Mouse (Mus musculus): ENCODE results near the gene Lrrc20. TPM values are rescaled to one million over a fixed set of nuclear protein-coding genes. Genes with fewer than 3 reads are reported as not detected.
"Not testable (repeated sequence)": the region's sequence is repeated elsewhere in the genome, so short reads cannot be mapped to it uniquely, and the experiment has no call there.

The Lrrc20 gene
- 10 to 100 TPM; 17.8 to 21.8 TPM for total RNA-seq (2021)

GRCm38 (mm10) chr10:61475594-61476439, at the start of gene Lrrc20:
Lrrc20 (plus strand) TSS chr10:61475801.
- DNase-seq (ENCODE audit: low spot score in 2 of 2): peak; percentile 91 to 95
- intact Hi-C loops (cut with DNase I): loop anchor here (5.0 kb wide), 1 partner anchor 171 kb away; the partner anchor contains the start of gene Ppa1

- no peak for DNase-seq (ENCODE audit: low spot score in 2 of 2)
- intact Hi-C loops (cut with DNase I): no loop called here
Measured at GRCm38 (mm10) chr10:61426251-61426757, 49.3 kb upstream of the Lrrc20 start.

GRCm38 (mm10) chr10:61427951-61428350, 47.6 kb upstream of the Lrrc20 start:
- DNase-seq (ENCODE audit: low spot score in 2 of 2): no peak
- intact Hi-C loops (cut with DNase I): no loop called here

GRCm38 (mm10) chr10:61428416-61428815, 47.2 kb upstream of the Lrrc20 start:
- intact Hi-C loops (cut with DNase I): no loop called here
- no peak for DNase-seq (ENCODE audit: low spot score in 2 of 2)

- intact Hi-C loops (cut with DNase I): no loop called here
- DNase-seq (ENCODE audit: low spot score in 2 of 2): no peak
Measured at GRCm38 (mm10) chr10:61429043-61429442, 46.6 kb upstream of the Lrrc20 start.

- intact Hi-C loops (cut with DNase I): no loop called here
- DNase-seq (ENCODE audit: low spot score in 2 of 2): peak; percentile 75 to 83
Measured at GRCm38 (mm10) chr10:61431375-61431774, 44.2 kb upstream of the Lrrc20 start.

- no peak for DNase-seq (ENCODE audit: low spot score in 2 of 2)
- intact Hi-C loops (cut with DNase I): no loop called here
Measured at GRCm38 (mm10) chr10:61440202-61440800, 35.3 kb upstream of the Lrrc20 start.

- no peak for DNase-seq (ENCODE audit: low spot score in 2 of 2)
- intact Hi-C loops (cut with DNase I): no loop called here
Measured at GRCm38 (mm10) chr10:61443456-61443855, 32.1 kb upstream of the Lrrc20 start.

GRCm38 (mm10) chr10:61443876-61444275, 31.7 kb upstream of the Lrrc20 start:
- no peak for DNase-seq (ENCODE audit: low spot score in 2 of 2)

GRCm38 (mm10) chr10:61445016-61445415, 30.6 kb upstream of the Lrrc20 start:
- no peak for DNase-seq (ENCODE audit: low spot score in 2 of 2)

More at GRCm38 (mm10) chr10:61443876-61444275, 31.7 kb upstream of the Lrrc20 start:
- intact Hi-C loops (cut with DNase I): no loop called here

GRCm38 (mm10) chr10:61447581-61448353, 27.8 kb upstream of the Lrrc20 start:
- DNase-seq (ENCODE audit: low spot score in 2 of 2): no peak
- intact Hi-C loops (cut with DNase I): no loop called here

More at GRCm38 (mm10) chr10:61445016-61445415, 30.6 kb upstream of the Lrrc20 start:
- intact Hi-C loops (cut with DNase I): no loop called here

- intact Hi-C loops (cut with DNase I): no loop called here
- no peak for DNase-seq (ENCODE audit: low spot score in 2 of 2)
Measured at GRCm38 (mm10) chr10:61448834-61449233, 26.8 kb upstream of the Lrrc20 start.

- DNase-seq (ENCODE audit: low spot score in 2 of 2): no peak
- intact Hi-C loops (cut with DNase I): no loop called here
Measured at GRCm38 (mm10) chr10:61451463-61451930, 24.1 kb upstream of the Lrrc20 start.

GRCm38 (mm10) chr10:61451931-61452617, 23.5 kb upstream of the Lrrc20 start:
- intact Hi-C loops (cut with DNase I): no loop called here
- peak; percentile 54 to 55 for DNase-seq (ENCODE audit: low spot score in 2 of 2)

GRCm38 (mm10) chr10:61452645-61453044, 23.0 kb upstream of the Lrrc20 start, which contains the start of gene Eif4ebp2:
Eif4ebp2 (minus strand) TSS chr10:61452661.
- intact Hi-C loops (cut with DNase I): no loop called here
- peak; percentile 96 to 97 for DNase-seq (ENCODE audit: low spot score in 2 of 2)

GRCm38 (mm10) chr10:61453171-61453570, 22.4 kb upstream of the Lrrc20 start:
- intact Hi-C loops (cut with DNase I); DNase-seq (ENCODE audit: low spot score in 2 of 2): not testable (repeated sequence)

GRCm38 (mm10) chr10:61457182-61457581, 18.4 kb upstream of the Lrrc20 start:
- intact Hi-C loops (cut with DNase I): no loop called here
- no peak for DNase-seq (ENCODE audit: low spot score in 2 of 2)

- DNase-seq (ENCODE audit: low spot score in 2 of 2): no peak
- intact Hi-C loops (cut with DNase I): no loop called here
Measured at GRCm38 (mm10) chr10:61465009-61465408, 10.6 kb upstream of the Lrrc20 start.

GRCm38 (mm10) chr10:61466242-61466641, 9.4 kb upstream of the Lrrc20 start:
- DNase-seq (ENCODE audit: low spot score in 2 of 2): no peak
- intact Hi-C loops (cut with DNase I): no loop called here
